Mouse (Mus musculus): ENCODE data around the gene Slc7a11. TPM values are rescaled to one million over a fixed set of nuclear protein-coding genes. Genes with fewer than 3 reads are reported as not detected.

The Slc7a11 gene
- polyA plus RNA-seq, 1 experiment, result 1.4 TPM

- Histone ChIP-seq H3K27ac (ENCODE audit: control insufficient read depth, insufficient read depth, low read depth, low read length, poor library complexity) (no peak overlapping the region), H3K4me1 (ENCODE audit: control insufficient read depth, insufficient read depth, low read length) (no peaks in the 10 kb centered on the region), H3K4me3 (replicated peaks; ENCODE audit: control insufficient read depth, low read depth, low read length) (no peak overlapping the region)
- TF ChIP-seq POLR2A (IDR thresholded peaks at IDR 0.05; ENCODE audit: borderline replicate concordance, control insufficient read depth, low read depth, low read length) (no peak), CTCF (IDR thresholded peaks at IDR 0.05; ENCODE audit: control insufficient read depth, insufficient read depth, low read length) (no peak)
- WGBS, result 87% methylated on average over 6 of the region's 6 CpGs
Measured at GRCm38 (mm10) chr3:50369791-50370190, 73.6 kb downstream of the Slc7a11 start.

- WGBS, result 77% methylated on average over 3 of the region's 3 CpGs
- TF ChIP-seq POLR2A (IDR thresholded peaks at IDR 0.05; ENCODE audit: borderline replicate concordance, control insufficient read depth, low read depth, low read length), result no peak
- TF ChIP-seq CTCF (IDR thresholded peaks at IDR 0.05; ENCODE audit: control insufficient read depth, insufficient read depth, low read length), result no peak
Measured at GRCm38 (mm10) chr3:50367175-50367574, 76.2 kb downstream of the Slc7a11 start.

GRCm38 (mm10) chr3:50363659-50364058 lies 79.8 kb downstream of the Slc7a11 start:
- Histone ChIP-seq H3K27ac (ENCODE audit: control insufficient read depth, insufficient read depth, low read depth, low read length, poor library complexity) (no peak overlapping the region), H3K4me3 (replicated peaks; ENCODE audit: control insufficient read depth, low read depth, low read length) (no peak overlapping the region), H3K4me1 (ENCODE audit: control insufficient read depth, insufficient read depth, low read length) (no peaks in the 10 kb centered on the region)
- 86% methylated on average over 3 of the region's 3 CpGs for WGBS
- TF ChIP-seq POLR2A (IDR thresholded peaks at IDR 0.05; ENCODE audit: borderline replicate concordance, control insufficient read depth, low read depth, low read length), result no peak
- no peak for TF ChIP-seq CTCF (IDR thresholded peaks at IDR 0.05; ENCODE audit: control insufficient read depth, insufficient read depth, low read length)

More at GRCm38 (mm10) chr3:50367175-50367574, 76.2 kb downstream of the Slc7a11 start:
- no peaks in the 10 kb centered on the region for H3K4me1 ChIP-seq (ENCODE audit: control insufficient read depth, insufficient read depth, low read length)
- no peak overlapping the region for H3K4me3 ChIP-seq (replicated peaks; ENCODE audit: control insufficient read depth, low read depth, low read length)
- H3K27ac ChIP-seq (ENCODE audit: control insufficient read depth, insufficient read depth, low read depth, low read length, poor library complexity), result no peak overlapping the region

- Histone ChIP-seq H3K4me3 (replicated peaks; ENCODE audit: control insufficient read depth, low read depth, low read length) (no peak overlapping the region), H3K27ac (ENCODE audit: control insufficient read depth, insufficient read depth, low read depth, low read length, poor library complexity) (no peak overlapping the region), H3K4me1 (ENCODE audit: control insufficient read depth, insufficient read depth, low read length) (no peaks in the 10 kb centered on the region)
- TF ChIP-seq CTCF (IDR thresholded peaks at IDR 0.05; ENCODE audit: control insufficient read depth, insufficient read depth, low read length) (no peak), POLR2A (IDR thresholded peaks at IDR 0.05; ENCODE audit: borderline replicate concordance, control insufficient read depth, low read depth, low read length) (no peak)
- 30% methylated on average over 1 of the region's 1 CpGs for WGBS
Measured at GRCm38 (mm10) chr3:50347081-50347480, 96.3 kb downstream of the Slc7a11 start.

GRCm38 (mm10) chr3:50344411-50344810 lies 99.0 kb downstream of the Slc7a11 start:
- 80% methylated on average over 1 of the region's 1 CpGs for WGBS
- no peak overlapping the region for H3K4me3 ChIP-seq (replicated peaks; ENCODE audit: control insufficient read depth, low read depth, low read length)
- TF ChIP-seq CTCF (IDR thresholded peaks at IDR 0.05; ENCODE audit: control insufficient read depth, insufficient read depth, low read length) (no peak), POLR2A (IDR thresholded peaks at IDR 0.05; ENCODE audit: borderline replicate concordance, control insufficient read depth, low read depth, low read length) (no peak)

GRCm38 (mm10) chr3:50324524-50324923 lies 118.9 kb downstream of the Slc7a11 start:
- Histone ChIP-seq H3K27ac (ENCODE audit: control insufficient read depth, insufficient read depth, low read depth, low read length, poor library complexity) (no peak overlapping the region), H3K4me3 (replicated peaks; ENCODE audit: control insufficient read depth, low read depth, low read length) (no peak overlapping the region), H3K4me1 (ENCODE audit: control insufficient read depth, insufficient read depth, low read length) (no peaks in the 10 kb centered on the region)
- WGBS, result 80% methylated on average over 8 of the region's 8 CpGs
- TF ChIP-seq POLR2A (IDR thresholded peaks at IDR 0.05; ENCODE audit: borderline replicate concordance, control insufficient read depth, low read depth, low read length), result no peak
- no peak for TF ChIP-seq CTCF (IDR thresholded peaks at IDR 0.05; ENCODE audit: control insufficient read depth, insufficient read depth, low read length)

More at GRCm38 (mm10) chr3:50344411-50344810, 99.0 kb downstream of the Slc7a11 start:
- Histone ChIP-seq H3K27ac (ENCODE audit: control insufficient read depth, insufficient read depth, low read depth, low read length, poor library complexity) (no peak overlapping the region), H3K4me1 (ENCODE audit: control insufficient read depth, insufficient read depth, low read length) (no peaks in the 10 kb centered on the region)

GRCm38 (mm10) chr3:50323881-50324280 lies 119.5 kb downstream of the Slc7a11 start:
- Histone ChIP-seq H3K4me3 (replicated peaks; ENCODE audit: control insufficient read depth, low read depth, low read length) (no peak overlapping the region), H3K27ac (ENCODE audit: control insufficient read depth, insufficient read depth, low read depth, low read length, poor library complexity) (no peak overlapping the region), H3K4me1 (ENCODE audit: control insufficient read depth, insufficient read depth, low read length) (no peaks in the 10 kb centered on the region)
- WGBS, result 86% methylated on average over 7 of the region's 7 CpGs
- no peak for TF ChIP-seq CTCF (IDR thresholded peaks at IDR 0.05; ENCODE audit: control insufficient read depth, insufficient read depth, low read length)
- TF ChIP-seq POLR2A (IDR thresholded peaks at IDR 0.05; ENCODE audit: borderline replicate concordance, control insufficient read depth, low read depth, low read length), result no peak

- no peak for TF ChIP-seq CTCF (IDR thresholded peaks at IDR 0.05; ENCODE audit: control insufficient read depth, insufficient read depth, low read length)
- no peak for TF ChIP-seq POLR2A (IDR thresholded peaks at IDR 0.05; ENCODE audit: borderline replicate concordance, control insufficient read depth, low read depth, low read length)
- no peak overlapping the region for H3K27ac ChIP-seq (ENCODE audit: control insufficient read depth, insufficient read depth, low read depth, low read length, poor library complexity)
- no peak overlapping the region for H3K4me3 ChIP-seq (replicated peaks; ENCODE audit: control insufficient read depth, low read depth, low read length)
- 35% methylated on average over 2 of the region's 2 CpGs for WGBS
- H3K4me1 ChIP-seq (ENCODE audit: control insufficient read depth, insufficient read depth, low read length), result no peaks in the 10 kb centered on the region
Measured at GRCm38 (mm10) chr3:50320862-50321261, 122.6 kb downstream of the Slc7a11 start.

GRCm38 (mm10) chr3:50318074-50318473 lies 125.3 kb downstream of the Slc7a11 start:
- no peak overlapping the region for H3K4me3 ChIP-seq (replicated peaks; ENCODE audit: control insufficient read depth, low read depth, low read length)
- TF ChIP-seq CTCF (IDR thresholded peaks at IDR 0.05; ENCODE audit: control insufficient read depth, insufficient read depth, low read length) (no peak), POLR2A (IDR thresholded peaks at IDR 0.05; ENCODE audit: borderline replicate concordance, control insufficient read depth, low read depth, low read length) (no peak)
- no peak overlapping the region for H3K27ac ChIP-seq (ENCODE audit: control insufficient read depth, insufficient read depth, low read depth, low read length, poor library complexity)
- H3K4me1 ChIP-seq (ENCODE audit: control insufficient read depth, insufficient read depth, low read length), result no peaks in the 10 kb centered on the region
- 76% methylated on average over 3 of the region's 3 CpGs for WGBS

All from bone marrow, adult 2 months (tissue).